Comparison of ENCODE assay signal across 8 mouse cellular contexts in the genomic region with DNA sequence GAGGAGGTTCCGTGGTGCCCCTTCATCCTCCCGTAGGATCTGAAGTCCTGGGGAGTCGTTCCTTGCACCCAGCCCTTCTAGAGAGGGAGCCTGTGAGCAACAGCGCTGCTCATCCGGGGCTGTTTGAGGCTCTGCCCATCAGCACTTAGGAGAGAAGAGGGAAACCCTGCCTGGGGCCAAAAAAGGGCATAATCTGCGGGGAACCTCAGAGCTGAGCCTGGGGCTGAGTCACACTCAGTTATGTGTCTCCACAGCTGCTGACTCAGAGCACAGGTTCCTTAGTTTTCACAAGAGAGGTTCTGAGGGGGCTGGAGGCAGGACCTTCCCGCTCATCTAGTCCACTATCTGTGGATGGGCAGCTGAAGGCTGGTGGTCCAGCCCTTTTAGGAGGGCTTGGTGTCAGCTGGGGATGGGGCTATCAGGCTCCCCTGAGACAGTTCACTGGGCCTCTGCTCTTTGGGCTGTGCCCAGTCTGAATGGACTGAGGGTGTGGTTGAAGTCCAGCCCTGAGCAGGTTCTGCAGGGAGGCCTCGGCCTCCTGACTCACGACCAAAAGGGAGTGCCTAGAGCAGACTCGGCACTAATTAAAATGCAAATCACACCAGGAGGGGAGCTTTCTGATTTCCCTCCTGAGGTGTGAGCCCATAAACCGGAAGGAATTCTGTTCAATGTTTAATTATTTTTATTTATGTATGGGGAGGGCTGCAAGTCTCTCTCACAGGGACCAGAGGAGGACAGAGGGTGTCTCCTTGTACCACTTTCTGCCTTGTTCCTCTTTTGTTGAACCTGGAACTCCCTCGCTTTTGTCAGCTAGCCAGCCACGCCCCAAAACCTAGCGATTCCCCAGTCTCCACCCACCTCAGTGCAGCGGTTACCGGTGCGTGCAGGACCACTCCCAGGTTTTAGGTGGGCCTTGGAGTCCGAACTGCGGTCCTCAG. TPM values are rescaled to one million over a fixed set of nuclear protein-coding genes. Genes with fewer than 3 reads are reported as not detected.
DNase-seq lines count a peak whose midpoint lies in the region; ATAC-seq lines count a peak whose summit lies in the region.

No protein-coding gene starts in this region.

- 0 out of 2 replicates have a peak overlapping the region, but pooled peaks have one; percentile 3 for H3K4me2 ChIP-seq in lung, embryonic 15.5 days
- H3K4me2 ChIP-seq in limb, embryonic 12.5 days = peak overlapping the region; percentile 35

- no peak overlapping the region for H3K27ac ChIP-seq in lung, embryonic 15.5 days
- no peak overlapping the region for H3K27ac ChIP-seq in limb, embryonic 12.5 days

- peak; percentile 35 for ATAC-seq in lung, embryonic 15.5 days (ENCODE audit: borderline replicate concordance, extremely low read depth, low FRiP score, low TSS enrichment)
- ATAC-seq in limb, embryonic 12.5 days (ENCODE audit: insufficient number of reproducible peaks, insufficient read depth, low FRiP score, low TSS enrichment, low read depth) = peak; percentile 59; the same call in 1 of the 2 replicates

- no peak overlapping the region for H3K4me3 ChIP-seq in lung, embryonic 15.5 days
- H3K4me3 ChIP-seq in limb, embryonic 12.5 days (replicated peaks) = no peak overlapping the region

- no peaks in the 10 kb centered on the region for H3K9me3 ChIP-seq in lung, embryonic 15.5 days
- H3K9me3 ChIP-seq in limb, embryonic 12.5 days = peaks cover 6% of the 10 kb centered on the region; the same call in 1 of the 2 replicates

- 15% methylated on average over 19 of the region's 19 CpGs for WGBS in lung, embryonic 15.5 days
- WGBS in limb, embryonic 12.5 days = 6% methylated on average over 19 of the region's 19 CpGs

- no peak overlapping the region for H3K9ac ChIP-seq in lung, embryonic 15.5 days
- 0 out of 2 replicates have a peak overlapping the region, but pooled peaks have one; percentile 19 for H3K9ac ChIP-seq in limb, embryonic 12.5 days (replicated peaks)

- intact Hi-C loops in left cerebral cortex, postnatal 25 days (cut with DNase I) = no loop called here

- no peaks in the 10 kb centered on the region for H3K36me3 ChIP-seq in lung, embryonic 15.5 days
- H3K36me3 ChIP-seq in limb, embryonic 12.5 days = no peaks in the 10 kb centered on the region

- no peak for DNase-seq in lung, postnatal 25 days (ENCODE audit: low spot score)
- peak; percentile 77 for DNase-seq in adrenal gland, postnatal 14 days
- peak; percentile 51 to 62 for DNase-seq in heart, adult 9 months (ENCODE audit: low spot score in 2 of 2)
- DNase-seq in monocyte, adult 2 months (ENCODE audit: low read depth in 1 of 2, low spot score in 2 of 2) = peak; percentile 57 to 68
- DNase-seq in left cerebral cortex, postnatal 25 days (ENCODE audit: low spot score in 2 of 2) = no peak
- DNase-seq in right cerebral cortex, postnatal 4 days = no peak

- peaks cover 11% of the 10 kb centered on the region; the same call in 1 of the 2 replicates for H3K4me1 ChIP-seq in lung, embryonic 15.5 days
- peaks cover 17% of the 10 kb centered on the region for H3K4me1 ChIP-seq in limb, embryonic 12.5 days (replicated peaks)

- H3K27me3 ChIP-seq in lung, embryonic 15.5 days = peaks cover 13% of the 10 kb centered on the region; the same call in 1 of the 2 replicates
- H3K27me3 ChIP-seq in limb, embryonic 12.5 days = peaks cover 26% of the 10 kb centered on the region

RNA-seq across cellular contexts. Expression of a gene that starts 10.8 kb away (rescaled TPM):
- 135 and 136 TPM in 2 replicates for polyA plus RNA-seq in lung, embryonic 15.5 days (2015; fragmentation: Nextera tagmentation; extraction: Ambion mirVana)
- total RNA-seq in adrenal gland, postnatal 14 days (2021) = 72.2 and 78.0 TPM in 2 replicates
- 134 TPM in 2 replicates for polyA plus RNA-seq in limb, embryonic 12.5 days (2016; fragmentation: Nextera tagmentation; extraction: Ambion mirVana)
- total RNA-seq in left cerebral cortex, postnatal 25 days (2021) = 10 to 100 TPM; 52.9 to 61.4 TPM

RNA-seq across cellular contexts. Expression of a gene that starts 36.6 kb away (rescaled TPM):
- polyA plus RNA-seq in lung, embryonic 15.5 days (2015; fragmentation: Nextera tagmentation; extraction: Ambion mirVana) = 0.09 TPM in 1 of 2 replicates, not detected in the other
- total RNA-seq in adrenal gland, postnatal 14 days (2021) = 0.15 TPM in 1 of 2 replicates, not detected in the other
- polyA plus RNA-seq in limb, embryonic 12.5 days (2016; fragmentation: Nextera tagmentation; extraction: Ambion mirVana) = not detected in 2 replicates
- total RNA-seq in left cerebral cortex, postnatal 25 days (2021) = not detected

Comparison
In these comparisons a context has a peak if more than half of its experiments do, and no peak if none do; other contexts are left out.
1. DNase-seq: peak in adrenal gland, postnatal 14 days (single experiment), heart, adult 9 months (2 of 2) and monocyte, adult 2 months (2 of 2); none in lung, postnatal 25 days (single experiment), left cerebral cortex, postnatal 25 days (0 of 2) and right cerebral cortex, postnatal 4 days (single experiment).